Mouse (Mus musculus) lung, adult 2 months (tissue): ENCODE results near the gene Gm20498.

Experiments
- CTCF ChIP-seq: fragments of 200-500 bp; IDR thresholded peaks from 2 replicates; pipeline ENCODE4 v1.5.1; 2011; ENCODE audit warnings: mild to moderate bottlenecking, low read length, control low read depth; ENCODE audit not compliant: insufficient read depth
- POLR2A ChIP-seq: fragments of 200-500 bp; IDR thresholded peaks from 2 replicates; pipeline ENCODE4 v1.6.1; 2011; ENCODE audit warnings: low read depth, mild to moderate bottlenecking, control low read depth, low read length, borderline replicate concordance; ENCODE audit errors: extremely low read depth

- TF ChIP-seq CTCF (no peak), POLR2A (peak; percentile 72; the same call in 1 of the 2 replicates)
These were observed at the start of gene Gm20498, which contains the start of gene Synj2bp for GRCm38 (mm10) chr12:81532316-81533028.
